Mouse (Mus musculus) natural killer cell, adult 2 months (primary cell): Measurements from ENCODE around the gene Dusp6.

Experiments used
- DNase-seq, 2 experiments: peaks; one replicate each; pipeline ENCODE4 v3.0.0; 2022; ENCODE audit warnings: low spot score in 2 of 2

The Dusp6 gene

GRCm38 (mm10) chr10:99246797-99247508, 16.1 kb upstream of the Dusp6 start:
- no peak for DNase-seq

- no peak for DNase-seq
Observed at GRCm38 (mm10) chr10:99250874-99251281, 12.2 kb upstream of the Dusp6 start.

GRCm38 (mm10) chr10:99253412-99253811, 9.6 kb upstream of the Dusp6 start:
- no peak for DNase-seq

GRCm38 (mm10) chr10:99255830-99256570, 7.0 kb upstream of the Dusp6 start:
- DNase-seq, result no peak

- DNase-seq, result no peak
Observed at GRCm38 (mm10) chr10:99257531-99257930, 5.5 kb upstream of the Dusp6 start.

GRCm38 (mm10) chr10:99259840-99260239, 3.2 kb upstream of the Dusp6 start:
- DNase-seq, result no peak

GRCm38 (mm10) chr10:99261151-99261635, 1.8 kb upstream of the Dusp6 start:
- DNase-seq, result no peak

- peak; percentile 75 to 84 for DNase-seq
Observed at GRCm38 (mm10) chr10:99261636-99262318, 1.3 kb upstream of the Dusp6 start.

- DNase-seq, result no peak
Observed at GRCm38 (mm10) chr10:99262319-99262866, 638 bp upstream of the Dusp6 start.

- peak; percentile 23 to 31 for DNase-seq
Observed at GRCm38 (mm10) chr10:99263419-99264221, 589 bp downstream of the Dusp6 start.

- DNase-seq, result no peak
Observed at GRCm38 (mm10) chr10:99264301-99265010, 1.4 kb downstream of the Dusp6 start.

GRCm38 (mm10) chr10:99265011-99265694, 2.1 kb downstream of the Dusp6 start:
- DNase-seq, result no peak

GRCm38 (mm10) chr10:99266025-99266424, 3.0 kb downstream of the Dusp6 start:
- no peak for DNase-seq

GRCm38 (mm10) chr10:99267621-99268020, 4.6 kb downstream of the Dusp6 start:
- no peak for DNase-seq

GRCm38 (mm10) chr10:99268421-99269300, 5.6 kb downstream of the Dusp6 start:
- DNase-seq, result peak; percentile 86 to 87

- no peak for DNase-seq
Observed at GRCm38 (mm10) chr10:99269301-99269701, 6.3 kb downstream of the Dusp6 start.

- DNase-seq, result no peak
Observed at GRCm38 (mm10) chr10:99269704-99270103, 6.7 kb downstream of the Dusp6 start.

- peak in 1 of 2 experiments; percentile 16 for DNase-seq
Observed at GRCm38 (mm10) chr10:99270406-99270805, 7.4 kb downstream of the Dusp6 start.

GRCm38 (mm10) chr10:99271016-99271415, 8.0 kb downstream of the Dusp6 start:
- no peak for DNase-seq
